Mouse (Mus musculus) MEL (cell line): ENCODE measurements around the gene Hoxd13. TPM values are rescaled to one million over a fixed set of nuclear protein-coding genes. Genes with fewer than 3 reads are reported as not detected.

Experiments
- DNase-seq: peaks from one replicate; pipeline ENCODE4 v3.0.0; 2011; ENCODE audit warnings: low read depth, low spot score
- H3K27ac ChIP-seq: 2 replicates; pipeline ENCODE4 v1.5.1; 2012; ENCODE audit warnings: low read depth, mild to moderate bottlenecking, control low read depth, low read length, moderate library complexity; ENCODE audit not compliant: control insufficient read depth
- H3K27me3 ChIP-seq, 2 experiments: fragments of 150-350 bp in 1 of 2; sonication (generic) in 1 of 2; 2 replicates each; pipeline ENCODE4 v1.6.1; 2012; ENCODE audit warnings: low read length in 2 of 2, mild to moderate bottlenecking in 2 of 2, improper control_type of control experiment in 1 of 2, moderate library complexity in 1 of 2; ENCODE audit not compliant: insufficient read depth in 2 of 2, control insufficient read depth in 1 of 2
- H3K36me3 ChIP-seq, 2 experiments: 2 replicates each; pipeline ENCODE4 v1.6.1; 2012 to 2014; ENCODE audit warnings: low read length in 2 of 2, improper control_type of control experiment in 1 of 2, inconsistent platforms in 1 of 2, mild to moderate bottlenecking in 1 of 2; ENCODE audit not compliant: insufficient read depth in 2 of 2, control insufficient read depth in 1 of 2
- H3K4me1 ChIP-seq, 2 experiments: fragments of 150-350 bp in 1 of 2; sonication (generic) in 1 of 2; 2 replicates each; pipeline ENCODE4 v1.6.1; 2012; ENCODE audit warnings: low read length in 2 of 2, improper control_type of control experiment in 1 of 2, mild to moderate bottlenecking in 1 of 2; ENCODE audit not compliant: insufficient read depth in 2 of 2, control insufficient read depth in 1 of 2
- H3K4me3 ChIP-seq, 2 experiments: fragments of 150-350 bp in 1 of 2; sonication (generic) in 1 of 2; 2 replicates each; pipeline ENCODE4 v1.5.1; 2012; ENCODE audit warnings: low read depth in 2 of 2, low read length in 2 of 2, mild to moderate bottlenecking in 2 of 2, moderate library complexity in 2 of 2, control low read depth in 1 of 2, improper control_type of control experiment in 1 of 2; ENCODE audit not compliant: control insufficient read depth in 1 of 2, insufficient read depth in 1 of 2
- H3K79me2 ChIP-seq: 2 replicates; pipeline ENCODE4 v1.6.1; 2012; ENCODE audit warnings: mild to moderate bottlenecking, low read length, moderate library complexity; ENCODE audit not compliant: control insufficient read depth, poor library complexity, insufficient read depth
- H3K9ac ChIP-seq: 2 replicates; pipeline ENCODE4 v1.6.1; 2012; ENCODE audit warnings: low read depth, mild to moderate bottlenecking, control low read depth, low read length, moderate library complexity; ENCODE audit not compliant: control insufficient read depth, poor library complexity, severe bottlenecking
- H3K9me3 ChIP-seq: fragments of 150-350 bp; sonication (generic); replicated peaks from 2 replicates; pipeline ENCODE4 v1.6.1; 2012; ENCODE audit warnings: mild to moderate bottlenecking, low read length, improper control_type of control experiment, moderate library complexity; ENCODE audit not compliant: insufficient read depth
- CTCF ChIP-seq, 3 experiments: IDR thresholded peaks in 2 of 3; conservative IDR thresholded peaks in 1 of 3; 2 replicates each; pipeline ENCODE4 v1.5.1; 2011 to 2012; ENCODE audit warnings: low read length in 3 of 3, low read depth in 2 of 3, mild to moderate bottlenecking in 2 of 3, improper control_type of control experiment in 1 of 3, inconsistent platforms in 1 of 3, mixed read lengths in 1 of 3, moderate library complexity in 1 of 3; ENCODE audit not compliant: control insufficient read depth in 1 of 3, insufficient read depth in 1 of 3, poor library complexity in 1 of 3, severe bottlenecking in 1 of 3
- ELF1 ChIP-seq: IDR thresholded peaks from 2 replicates; pipeline ENCODE4 v1.6.1; 2014; ENCODE audit warnings: low read depth, mild to moderate bottlenecking, inconsistent platforms, low read length, improper control_type of control experiment, moderate library complexity
- ETS1 ChIP-seq: IDR thresholded peaks from 2 replicates; pipeline ENCODE4 v1.6.1; 2012; ENCODE audit warnings: low read depth, mild to moderate bottlenecking, inconsistent platforms, low read length, improper control_type of control experiment, moderate library complexity
- GABPA ChIP-seq: IDR thresholded peaks from 2 replicates; pipeline ENCODE4 v1.6.1; 2012; ENCODE audit warnings: low read depth, mild to moderate bottlenecking, inconsistent platforms, low read length, improper control_type of control experiment, moderate library complexity
- MAFK ChIP-seq: IDR thresholded peaks from 2 replicates; pipeline ENCODE4 v1.6.1; 2011; ENCODE audit warnings: low read depth, mild to moderate bottlenecking, low read length, improper control_type of control experiment, borderline replicate concordance
- MAZ ChIP-seq: IDR thresholded peaks from 2 replicates; pipeline ENCODE4 v1.6.1; 2012; ENCODE audit warnings: low read depth, mild to moderate bottlenecking, inconsistent platforms, low read length, improper control_type of control experiment
- MEF2A ChIP-seq: IDR thresholded peaks from 2 replicates; pipeline ENCODE4 v1.6.1; 2014; ENCODE audit warnings: low read depth, mild to moderate bottlenecking, inconsistent platforms, low read length, improper control_type of control experiment; ENCODE audit not compliant: poor library complexity, insufficient replicate concordance, severe bottlenecking; ENCODE audit errors: extremely low read depth
- MXI1 ChIP-seq: IDR thresholded peaks from 2 replicates; pipeline ENCODE4 v1.6.1; 2011; ENCODE audit warnings: mild to moderate bottlenecking, low read depth, low read length, improper control_type of control experiment
- MYB ChIP-seq: IDR thresholded peaks from 2 replicates; pipeline ENCODE4 v1.6.1; 2011; ENCODE audit warnings: mild to moderate bottlenecking, low read depth, low read length, improper control_type of control experiment
- MYC ChIP-seq: IDR thresholded peaks from 2 replicates; pipeline ENCODE4 v1.6.1; 2011; ENCODE audit warnings: low read depth, mild to moderate bottlenecking, low read length, improper control_type of control experiment, moderate library complexity
- NRF1 ChIP-seq: IDR thresholded peaks from 2 replicates; pipeline ENCODE4 v1.6.1; 2014; ENCODE audit warnings: low read depth, mild to moderate bottlenecking, inconsistent platforms, low read length, improper control_type of control experiment, moderate library complexity; ENCODE audit not compliant: poor library complexity, insufficient read depth, severe bottlenecking
- POLR2A ChIP-seq, 2 experiments: IDR thresholded peaks; 2 replicates each; pipeline ENCODE4 v1.6.1; 2011 to 2012; ENCODE audit warnings: low read length in 2 of 2, mild to moderate bottlenecking in 2 of 2, control low read depth in 1 of 2, improper control_type of control experiment in 1 of 2, low read depth in 1 of 2, moderate library complexity in 1 of 2; ENCODE audit not compliant: control insufficient read depth in 1 of 2, insufficient read depth in 1 of 2, poor library complexity in 1 of 2
- TAL1 ChIP-seq: IDR thresholded peaks from 2 replicates; pipeline ENCODE4 v1.6.1; 2012; ENCODE audit warnings: mild to moderate bottlenecking, inconsistent platforms, low read length, moderate library complexity, mixed read lengths
- TCF12 ChIP-seq: IDR thresholded peaks from 2 replicates; pipeline ENCODE4 v1.6.1; 2014; ENCODE audit warnings: low read depth, mild to moderate bottlenecking, inconsistent platforms, low read length, improper control_type of control experiment, moderate library complexity
- ZNF384 ChIP-seq: IDR thresholded peaks from 2 replicates; pipeline ENCODE4 v1.6.1; 2012; ENCODE audit warnings: low read depth, mild to moderate bottlenecking, inconsistent platforms, low read length, improper control_type of control experiment
- polyA plus RNA-seq, 2 experiments: library from polyadenylated mRNA; stranded (reverse) in 1 of 2; unstranded in 1 of 2; fragments of >175 nt in 1 of 2; fragments of >200 nt in 1 of 2; gene quantifications; 2 replicates each; pipeline versions ENCODE4 v1.2.1 to v1.2.4; 2012; ENCODE audit warnings: low replicate concordance in 2 of 2, low read depth in 1 of 2; ENCODE audit not compliant: insufficient read length in 2 of 2, insufficient read depth in 1 of 2, missing spikeins in 1 of 2
- total RNA-seq: library from RNA; depleted of rRNA; stranded (reverse); fragments of 300-350 nt; gene quantifications from 2 replicates; pipeline ENCODE4 v1.2.3, GENCODE M21; 2012

The Hoxd13 gene
- total and polyA plus RNA-seq, 3 experiments = not detected

GRCm38 (mm10) chr2:74668370-74669229 lies 490 bp downstream of the Hoxd13 start:
- H3K4me3 ChIP-seq = no peak overlapping the region

DNA sequence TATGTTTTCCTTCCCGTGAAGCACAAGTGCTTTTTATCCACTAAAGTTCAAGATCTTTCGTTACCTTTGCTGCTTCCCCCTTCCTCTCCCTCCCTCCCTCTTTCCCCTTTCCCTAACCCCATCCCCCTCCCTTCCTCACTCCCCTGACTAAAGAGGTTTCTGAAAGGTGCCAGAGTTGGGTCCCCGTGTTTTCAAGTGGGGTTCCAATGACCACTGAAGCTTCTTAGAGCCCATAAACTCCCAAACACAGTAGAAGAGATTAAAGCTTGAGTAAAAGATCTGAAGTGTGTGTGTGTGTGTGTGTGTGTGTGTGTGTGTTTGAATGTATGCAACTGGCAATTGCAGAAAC lies 1.1 kb downstream of the Hoxd13 start:
- H3K9ac ChIP-seq = no peak overlapping the region
- H3K36me3 ChIP-seq = no peaks in the 10 kb centered on the region
- H3K9me3 ChIP-seq = no peaks in the 10 kb centered on the region
- no peak overlapping the region for H3K27ac ChIP-seq
- no peak overlapping the region for H3K4me3 ChIP-seq
- no peak for TF ChIP-seq ZNF384
- no peak for TF ChIP-seq ETS1
- no peaks in the 10 kb centered on the region for H3K79me2 ChIP-seq
- DNase-seq = no peak
- no peaks in the 10 kb centered on the region for H3K27me3 ChIP-seq
- no peaks in the 10 kb centered on the region for H3K4me1 ChIP-seq

More at GRCm38 (mm10) chr2:74668370-74669229, 490 bp downstream of the Hoxd13 start:
- DNase-seq = no peak
- TF ChIP-seq TCF12 = no peak
- TF ChIP-seq MXI1 = no peak
- TF ChIP-seq MAZ = no peak
- no peak for TF ChIP-seq CTCF (IDR thresholded peaks at IDR 0.05 in 2 of 3, conservative IDR thresholded peaks at IDR 0.05 in 1 of 3; ENCODE audit: control insufficient read depth in 1 of 3, insufficient read depth in 1 of 3, low read depth in 2 of 3, low read length in 3 of 3, poor library complexity in 1 of 3, severe bottlenecking in 1 of 3)
- TF ChIP-seq MAFK = no peak
- no peak for TF ChIP-seq ZNF384
- no peak for TF ChIP-seq GABPA
- TF ChIP-seq POLR2A (IDR thresholded peaks at IDR 0.05; ENCODE audit: control insufficient read depth in 1 of 2, insufficient read depth in 1 of 2, low read depth in 1 of 2, low read length in 2 of 2, poor library complexity in 1 of 2) = no peak
- no peak for TF ChIP-seq NRF1
- TF ChIP-seq ELF1 = no peak
- TF ChIP-seq MYB = no peak
- no peak for TF ChIP-seq MYC
- no peak for TF ChIP-seq TAL1
- TF ChIP-seq MEF2A = no peak
- no peaks in the 10 kb centered on the region for H3K9me3 ChIP-seq
- H3K79me2 ChIP-seq = no peaks in the 10 kb centered on the region
- no peaks in the 10 kb centered on the region for H3K4me1 ChIP-seq
- H3K36me3 ChIP-seq = no peaks in the 10 kb centered on the region
- H3K9ac ChIP-seq = no peak overlapping the region
- no peak overlapping the region for H3K27ac ChIP-seq
- no peaks in the 10 kb centered on the region for H3K27me3 ChIP-seq
